Mouse (Mus musculus): ENCODE results near the gene Vasp. TPM values are rescaled to one million over a fixed set of nuclear protein-coding genes. Genes with fewer than 3 reads are reported as not detected.
A peak's percentile ranks its signal among the peaks of the same experiment; 100 is the strongest.

Vasp gene
- polyA plus RNA-seq, 1 experiment from 2014 or later, result 42.4 TPM

GRCm38 (mm10) chr7:19309278-19309883 is 37.8 kb upstream of the Vasp start:
- WGBS (ENCODE audit: insufficient replicate concordance), result under 1% methylated on average over 48 of the region's 48 CpGs
- H3K27ac ChIP-seq (replicated peaks), result no peak overlapping the region
- H3K36me3 ChIP-seq (replicated peaks), result no peaks in the 10 kb centered on the region
- peak overlapping the region; percentile 90 for H3K4me2 ChIP-seq
- peaks cover 85% of the 10 kb centered on the region for H3K27me3 ChIP-seq
- no peak for ATAC-seq (ENCODE audit: insufficient read depth)
- H3K4me3 ChIP-seq (replicated peaks), result peak overlapping the region; percentile 69
- H3K9ac ChIP-seq, result peak overlapping the region; percentile 47; the same call in 1 of the 2 replicates
- no peaks in the 10 kb centered on the region for H3K9me3 ChIP-seq (replicated peaks)
- H3K4me1 ChIP-seq (replicated peaks), result peaks cover 35% of the 10 kb centered on the region

DNA sequence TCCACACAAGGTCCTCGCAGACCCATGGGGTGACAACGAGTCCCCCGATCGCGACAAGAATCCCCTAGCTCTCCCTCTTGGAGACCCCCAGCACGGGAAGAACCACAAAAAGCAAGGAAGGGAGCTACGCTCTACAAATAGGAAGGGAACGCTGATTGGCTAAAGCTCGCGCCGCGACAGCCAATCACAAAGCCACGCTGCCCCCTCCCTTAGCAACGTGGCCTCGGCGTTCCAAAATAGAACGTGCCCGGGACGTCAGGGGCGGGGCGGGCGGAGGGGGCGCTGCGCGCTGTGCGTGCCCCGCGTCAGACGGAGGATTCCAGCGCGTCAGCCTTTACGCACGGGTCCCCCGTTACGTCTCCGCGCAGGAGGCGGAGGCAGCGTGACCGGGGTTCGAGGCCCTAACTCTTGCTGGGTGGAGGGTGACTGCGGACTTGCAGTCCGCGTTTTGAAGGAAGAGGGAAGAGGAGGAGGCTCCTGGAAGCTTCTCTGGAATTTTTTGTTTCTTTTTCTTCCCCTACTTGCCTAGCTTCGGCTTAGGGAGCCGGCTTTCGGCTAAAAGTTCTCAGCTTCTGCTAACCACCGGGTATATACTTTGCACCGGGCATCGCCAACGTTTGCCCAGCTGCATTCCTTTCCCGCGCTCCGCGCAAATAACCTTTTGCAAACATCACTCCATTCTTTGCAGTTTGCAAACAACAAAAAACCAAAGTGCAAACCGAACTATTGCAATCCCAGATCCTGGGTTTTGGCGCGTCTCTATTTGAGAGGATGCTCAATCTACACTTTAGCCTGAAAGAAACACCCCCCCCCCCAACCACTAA is 37.0 kb upstream of the Vasp start:
- peak; percentile 77 for ATAC-seq (ENCODE audit: insufficient read depth)
- peaks cover 42% of the 10 kb centered on the region for H3K4me1 ChIP-seq (replicated peaks)
- WGBS (ENCODE audit: insufficient replicate concordance), result 1% methylated on average over 56 of the region's 58 CpGs
- H3K4me2 ChIP-seq, result peak overlapping the region; percentile 90
- H3K4me3 ChIP-seq (replicated peaks), result peak overlapping the region; percentile 69
- no peaks in the 10 kb centered on the region for H3K36me3 ChIP-seq (replicated peaks)
- peak overlapping the region; percentile 51; the same call in 1 of the 2 replicates for H3K27ac ChIP-seq (replicated peaks)
- H3K27me3 ChIP-seq, result peaks cover 85% of the 10 kb centered on the region
- peak overlapping the region; percentile 47 for H3K9ac ChIP-seq
- no peaks in the 10 kb centered on the region for H3K9me3 ChIP-seq (replicated peaks)

GRCm38 (mm10) chr7:19307739-19308453 is 36.3 kb upstream of the Vasp start:
- peak overlapping the region; percentile 90 for H3K4me2 ChIP-seq
- no peaks in the 10 kb centered on the region for H3K9me3 ChIP-seq (replicated peaks)
- no peaks in the 10 kb centered on the region for H3K36me3 ChIP-seq (replicated peaks)
- peak; percentile 29 for ATAC-seq (ENCODE audit: insufficient read depth)
- peaks cover 87% of the 10 kb centered on the region for H3K27me3 ChIP-seq
- H3K4me1 ChIP-seq (replicated peaks), result peaks cover 43% of the 10 kb centered on the region
- peak overlapping the region; percentile 69 for H3K4me3 ChIP-seq (replicated peaks)
- H3K27ac ChIP-seq (replicated peaks), result peak overlapping the region; percentile 51; the same call in 1 of the 2 replicates
- WGBS (ENCODE audit: insufficient replicate concordance), result 3% methylated on average over 18 of the region's 18 CpGs
- H3K9ac ChIP-seq, result peak overlapping the region; percentile 37

DNA sequence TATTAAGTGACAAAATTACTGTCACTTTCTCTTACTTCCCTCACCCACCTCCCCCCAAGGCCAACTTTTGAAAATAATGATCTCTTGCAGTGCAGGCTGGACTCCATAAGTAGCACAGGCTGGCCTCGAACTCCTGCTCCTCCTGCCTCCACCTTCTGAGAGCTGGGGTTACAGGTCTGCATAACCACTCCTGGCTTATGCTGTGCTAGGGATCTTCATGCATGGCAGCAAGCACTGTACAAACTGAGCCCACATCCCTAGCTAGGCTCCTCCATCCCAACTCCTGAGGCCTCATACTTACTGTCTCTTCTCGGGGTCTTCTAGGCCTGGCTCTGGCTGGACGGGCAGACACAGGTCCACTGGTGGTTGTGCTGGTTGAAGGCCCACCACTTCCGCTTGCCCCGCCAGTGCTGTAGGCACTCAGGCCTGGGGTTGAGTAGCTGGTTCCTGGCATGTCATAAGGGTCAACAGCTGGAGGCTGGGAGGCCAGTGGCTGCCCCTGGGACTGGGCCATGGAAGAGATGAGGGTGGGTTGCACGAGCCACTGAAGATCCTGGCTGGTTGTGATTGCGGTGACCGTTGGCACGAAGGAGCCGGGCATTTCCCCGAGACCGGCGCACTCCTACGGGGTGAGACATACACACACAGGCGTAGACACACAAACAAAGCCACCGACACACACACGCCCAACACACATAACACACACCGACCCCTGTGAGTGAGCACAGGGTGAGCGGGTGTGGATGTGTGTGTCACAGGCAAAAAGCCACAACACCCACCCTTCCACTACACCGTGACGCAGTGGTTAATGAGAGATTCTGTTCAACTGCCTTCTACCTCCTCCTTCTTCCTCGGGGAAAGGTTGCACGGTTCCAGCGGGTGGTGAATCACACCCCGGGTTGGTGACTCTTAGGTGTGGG is 35.5 kb upstream of the Vasp start:
- Histone ChIP-seq H3K36me3 (replicated peaks) (no peaks in the 10 kb centered on the region), H3K4me2 (no peak overlapping the region), H3K27me3 (peaks cover 92% of the 10 kb centered on the region), H3K27ac (replicated peaks) (no peak overlapping the region), H3K9me3 (replicated peaks) (no peaks in the 10 kb centered on the region), H3K4me1 (replicated peaks) (peaks cover 43% of the 10 kb centered on the region), H3K4me3 (replicated peaks) (no peak overlapping the region), H3K9ac (no peak overlapping the region)
- WGBS (ENCODE audit: insufficient replicate concordance), result 62% methylated on average over 25 of the region's 25 CpGs
- ATAC-seq (ENCODE audit: insufficient read depth), result no peak

DNA sequence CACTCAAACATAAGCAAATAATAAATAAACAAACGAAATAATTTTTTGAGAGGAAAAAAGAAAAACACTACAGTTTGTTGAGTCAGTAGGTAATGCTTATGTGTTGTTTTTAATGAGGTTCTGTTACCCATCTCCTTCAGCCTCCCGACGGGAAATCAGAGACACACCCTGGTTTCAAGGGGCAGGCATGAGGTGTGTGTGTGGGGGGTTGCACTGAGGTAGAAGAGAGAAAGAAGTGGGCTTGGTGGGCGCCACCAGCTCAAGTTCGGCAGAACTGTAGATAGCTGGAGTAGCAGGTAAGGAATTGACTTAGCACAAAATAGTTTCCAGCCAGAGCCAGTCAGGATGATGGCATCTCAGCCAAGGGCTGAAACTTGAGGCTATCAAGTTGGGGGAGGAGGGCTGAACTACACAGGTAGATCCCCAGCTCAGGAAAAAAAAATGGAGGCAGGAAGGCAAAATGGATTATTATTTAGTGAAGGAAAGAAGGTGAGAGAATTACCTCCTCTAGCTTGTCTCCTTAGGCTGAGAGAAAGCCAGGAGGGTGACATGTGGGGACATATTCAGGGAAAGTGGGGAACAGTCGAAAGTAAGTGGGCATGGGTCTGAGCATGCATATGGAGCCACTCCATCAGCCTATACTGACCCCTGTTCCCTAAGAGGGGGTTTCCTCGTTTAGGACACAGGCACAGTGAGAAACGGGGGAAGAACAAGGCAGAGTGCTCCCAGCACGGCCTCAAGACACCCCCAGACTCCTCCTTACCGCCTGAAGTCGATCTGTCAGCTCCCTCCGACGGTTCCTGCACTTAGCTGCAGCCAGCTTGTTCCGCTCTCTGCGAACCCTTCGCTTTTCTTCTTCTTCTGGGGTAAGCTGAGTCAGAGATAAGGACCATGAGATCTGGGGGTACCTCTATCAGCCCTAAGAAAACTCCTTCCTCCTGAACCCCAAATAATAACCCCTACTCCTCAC is 34.5 kb upstream of the Vasp start:
- H3K4me3 ChIP-seq (replicated peaks), result no peak overlapping the region
- H3K36me3 ChIP-seq (replicated peaks), result no peaks in the 10 kb centered on the region
- H3K4me2 ChIP-seq, result no peak overlapping the region
- H3K27ac ChIP-seq (replicated peaks), result no peak overlapping the region
- no peak for ATAC-seq (ENCODE audit: insufficient read depth)
- peaks cover 92% of the 10 kb centered on the region for H3K27me3 ChIP-seq
- H3K9me3 ChIP-seq (replicated peaks), result no peaks in the 10 kb centered on the region
- H3K9ac ChIP-seq, result no peak overlapping the region
- peaks cover 52% of the 10 kb centered on the region for H3K4me1 ChIP-seq (replicated peaks)
- WGBS (ENCODE audit: insufficient replicate concordance), result 38% methylated on average over 16 of the region's 16 CpGs

GRCm38 (mm10) chr7:19305413-19305735 is 33.8 kb upstream of the Vasp start:
- H3K27me3 ChIP-seq, result peaks cover 85% of the 10 kb centered on the region
- no peak overlapping the region for H3K27ac ChIP-seq (replicated peaks)
- peaks cover 51% of the 10 kb centered on the region for H3K4me1 ChIP-seq (replicated peaks)
- no peak overlapping the region for H3K4me3 ChIP-seq (replicated peaks)
- no peaks in the 10 kb centered on the region for H3K9me3 ChIP-seq (replicated peaks)
- no peak overlapping the region for H3K9ac ChIP-seq
- no peak for ATAC-seq (ENCODE audit: insufficient read depth)
- no peak overlapping the region for H3K4me2 ChIP-seq
- WGBS (ENCODE audit: insufficient replicate concordance), result 3% methylated on average over 6 of the region's 6 CpGs
- no peaks in the 10 kb centered on the region for H3K36me3 ChIP-seq (replicated peaks)

DNA sequence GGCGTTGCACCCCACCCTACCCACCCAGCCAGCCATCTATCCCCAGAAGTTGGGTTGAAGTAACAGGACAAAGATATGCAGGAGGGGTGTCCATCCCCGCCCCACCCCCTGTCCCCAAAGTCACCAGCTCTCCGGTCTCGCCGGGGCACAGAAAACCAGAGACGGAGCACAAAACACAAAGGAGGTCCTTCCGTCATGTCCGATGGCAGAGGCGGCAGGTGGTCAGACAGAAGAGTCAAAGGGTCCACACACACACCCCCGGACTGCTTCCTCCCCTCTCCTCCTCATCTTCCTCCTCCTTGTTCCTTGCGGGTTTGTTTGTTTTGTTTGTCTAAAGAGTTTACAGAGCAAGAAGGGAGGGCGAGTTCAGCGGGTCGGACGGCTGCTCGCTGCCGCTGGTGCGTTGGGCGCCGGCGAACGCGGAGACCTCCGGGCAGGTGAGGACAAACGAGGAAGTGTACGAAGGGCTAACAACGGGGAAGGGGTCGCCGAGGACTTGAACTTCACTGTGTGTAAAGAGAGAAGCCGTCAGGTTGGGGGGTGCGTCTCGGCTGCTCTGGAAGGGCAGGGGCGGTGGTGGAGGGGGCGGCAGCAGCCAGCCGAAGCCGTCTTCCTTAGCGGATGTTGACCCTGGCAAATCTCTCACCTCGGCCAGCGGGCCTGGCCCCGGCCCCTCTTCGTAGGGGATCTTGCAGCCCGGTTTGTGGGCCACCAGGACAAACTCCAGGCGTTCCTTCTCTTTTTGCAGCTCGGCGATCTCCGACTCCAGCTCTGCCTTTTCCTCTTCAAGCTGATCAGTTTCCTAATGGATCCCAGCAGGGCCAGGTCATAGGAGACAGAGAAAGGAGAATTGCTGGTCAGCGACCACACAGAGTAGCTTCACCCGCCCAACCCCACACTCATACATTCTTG is 33.1 kb upstream of the Vasp start:
- no peak for ATAC-seq (ENCODE audit: insufficient read depth)
- Histone ChIP-seq H3K27ac (replicated peaks) (no peak overlapping the region), H3K4me1 (replicated peaks) (peaks cover 47% of the 10 kb centered on the region), H3K27me3 (peaks cover 84% of the 10 kb centered on the region), H3K36me3 (replicated peaks) (no peaks in the 10 kb centered on the region), H3K9ac (no peak overlapping the region), H3K9me3 (replicated peaks) (no peaks in the 10 kb centered on the region), H3K4me2 (peak overlapping the region; percentile 49), H3K4me3 (replicated peaks) (peak overlapping the region; percentile 18)
- 1% methylated on average over 47 of the region's 48 CpGs for WGBS (ENCODE audit: insufficient replicate concordance)

- 1% methylated on average over 16 of the region's 16 CpGs for WGBS (ENCODE audit: insufficient replicate concordance)
- peak overlapping the region; percentile 49 for H3K4me2 ChIP-seq
- H3K4me3 ChIP-seq (replicated peaks), result peak overlapping the region; percentile 17; the same call in 1 of the 2 replicates
- no peaks in the 10 kb centered on the region for H3K36me3 ChIP-seq (replicated peaks)
- peaks cover 75% of the 10 kb centered on the region for H3K27me3 ChIP-seq
- no peak for ATAC-seq (ENCODE audit: insufficient read depth)
- H3K27ac ChIP-seq (replicated peaks), result no peak overlapping the region
- no peak overlapping the region for H3K9ac ChIP-seq
- H3K9me3 ChIP-seq (replicated peaks), result no peaks in the 10 kb centered on the region
- peaks cover 38% of the 10 kb centered on the region for H3K4me1 ChIP-seq (replicated peaks)
These were observed 32.2 kb upstream of the Vasp start for GRCm38 (mm10) chr7:19303770-19304169.

GRCm38 (mm10) chr7:19303046-19303305 is 31.4 kb upstream of the Vasp start:
- Histone ChIP-seq H3K9me3 (replicated peaks) (no peaks in the 10 kb centered on the region), H3K27ac (replicated peaks) (no peak overlapping the region), H3K27me3 (peaks cover 69% of the 10 kb centered on the region), H3K4me3 (replicated peaks) (no peak overlapping the region), H3K36me3 (replicated peaks) (no peaks in the 10 kb centered on the region), H3K4me1 (replicated peaks) (peaks cover 30% of the 10 kb centered on the region), H3K9ac (no peak overlapping the region), H3K4me2 (no peak overlapping the region)
- ATAC-seq (ENCODE audit: insufficient read depth), result no peak
- WGBS (ENCODE audit: insufficient replicate concordance), result 70% methylated on average over 12 of the region's 12 CpGs
